Mouse (Mus musculus) cerebellum, adult 2 months (tissue): ENCODE data around the gene Ugt1a7c. TPM values are rescaled to one million over a fixed set of nuclear protein-coding genes. Genes with fewer than 3 reads are reported as not detected.
A peak's percentile ranks its signal among the peaks of the same experiment; 100 is the strongest.

ENCODE experiments used
- DNase-seq, 2 experiments: peaks; one replicate each; pipeline ENCODE4 v3.0.0; 2021
- H3K27ac ChIP-seq: fragments of 200-500 bp; 2 replicates; pipeline ENCODE4 v1.5.1; 2012; ENCODE audit warnings: low read length, control low read depth, inconsistent platforms; ENCODE audit not compliant: insufficient read depth
- H3K27me3 ChIP-seq: fragments of 200-500 bp; 2 replicates; pipeline ENCODE4 v1.6.1; 2012; ENCODE audit warnings: inconsistent platforms, mild to moderate bottlenecking, low read length, moderate library complexity; ENCODE audit not compliant: control insufficient read depth, insufficient read depth
- H3K4me1 ChIP-seq: fragments of 200-500 bp; 2 replicates; pipeline ENCODE4 v1.6.1; 2011; ENCODE audit warnings: low read length; ENCODE audit not compliant: control insufficient read depth, insufficient read depth
- H3K4me3 ChIP-seq: fragments of 200-500 bp; replicated peaks from 2 replicates; pipeline ENCODE3; 2011; ENCODE audit warnings: mild to moderate bottlenecking, low read depth, low read length, control low read depth; ENCODE audit not compliant: insufficient read depth
- CTCF ChIP-seq: fragments of 200-500 bp; IDR thresholded peaks from 2 replicates; pipeline ENCODE4 v1.5.1; 2011; ENCODE audit warnings: low read depth, mild to moderate bottlenecking, control low read depth, low read length, moderate library complexity, borderline replicate concordance; ENCODE audit not compliant: insufficient read depth
- POLR2A ChIP-seq: fragments of 200-500 bp; IDR thresholded peaks from 2 replicates; pipeline ENCODE4 v1.6.1; 2011; ENCODE audit warnings: low read length, control low read depth, borderline replicate concordance; ENCODE audit not compliant: insufficient read depth
- WGBS: fragments of 180-500 bp; shearing (Covaris S2); methylation state at CpG from one replicate; pipeline ENCODE4 v1.1.7; 2018; 5-methylcytosine and 5-hydroxymethylcytosine counted together
- polyA plus RNA-seq: library from polyadenylated mRNA; depleted of rRNA; stranded (reverse); fragments of >200 nt; gene quantifications from 2 replicates; pipeline ENCODE4 v1.2.3, GENCODE M21; 2012; rRNA removed

Ugt1a7c gene
- polyA plus RNA-seq, 1 experiment = 0.46 TPM

GRCm38 (mm10) chr1:88261706-88262105 lies 166.8 kb downstream of the Ugt1a7c start:
- no peaks in the 10 kb centered on the region for H3K27me3 ChIP-seq
- no peak overlapping the region for H3K4me3 ChIP-seq
- no peak overlapping the region for H3K27ac ChIP-seq
- peaks cover 12% of the 10 kb centered on the region for H3K4me1 ChIP-seq
- TF ChIP-seq CTCF (no peak), POLR2A (no peak)
- 88% methylated on average over 7 of the region's 7 CpGs for WGBS
- no peak for DNase-seq

GRCm38 (mm10) chr1:88262255-88262654 lies 167.4 kb downstream of the Ugt1a7c start:
- no peaks in the 10 kb centered on the region for H3K27me3 ChIP-seq
- DNase-seq = no peak
- H3K4me1 ChIP-seq = peaks cover 12% of the 10 kb centered on the region
- no peak overlapping the region for H3K4me3 ChIP-seq
- H3K27ac ChIP-seq = no peak overlapping the region
- no peak for TF ChIP-seq CTCF
- no peak for TF ChIP-seq POLR2A
- 86% methylated on average over 4 of the region's 4 CpGs for WGBS

GRCm38 (mm10) chr1:88262961-88263360 lies 168.1 kb downstream of the Ugt1a7c start:
- no peaks in the 10 kb centered on the region for H3K27me3 ChIP-seq
- 78% methylated on average over 6 of the region's 6 CpGs for WGBS
- no peak overlapping the region for H3K4me3 ChIP-seq
- TF ChIP-seq POLR2A = no peak
- TF ChIP-seq CTCF = no peak
- H3K4me1 ChIP-seq = peaks cover 12% of the 10 kb centered on the region
- no peak overlapping the region for H3K27ac ChIP-seq
- DNase-seq = no peak

DNA sequence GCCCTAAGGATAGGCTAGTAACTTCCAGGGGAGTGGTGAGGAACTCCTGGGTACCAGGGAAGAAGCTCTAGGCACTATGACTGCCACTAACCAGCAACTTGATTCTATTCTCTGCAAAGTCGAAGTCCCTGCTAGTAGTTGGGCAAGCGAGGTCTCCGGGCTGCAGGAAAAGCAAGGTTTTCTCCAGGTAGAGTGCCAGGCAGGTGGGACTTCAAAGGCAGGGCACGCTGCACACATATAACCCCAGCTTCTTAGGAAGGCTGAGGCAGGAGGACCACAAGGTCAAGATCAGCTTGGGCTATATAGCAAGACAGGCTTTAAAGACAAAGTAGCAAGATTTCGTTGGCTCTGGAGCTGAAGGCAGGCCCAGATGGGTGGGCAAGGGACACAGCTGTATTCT lies 168.9 kb downstream of the Ugt1a7c start:
- Histone ChIP-seq H3K27ac (no peak overlapping the region), H3K4me1 (peaks cover 8% of the 10 kb centered on the region), H3K27me3 (no peaks in the 10 kb centered on the region), H3K4me3 (no peak overlapping the region)
- no peak for DNase-seq
- no peak for TF ChIP-seq POLR2A
- TF ChIP-seq CTCF = no peak
- 92% methylated on average over 5 of the region's 5 CpGs for WGBS

DNA sequence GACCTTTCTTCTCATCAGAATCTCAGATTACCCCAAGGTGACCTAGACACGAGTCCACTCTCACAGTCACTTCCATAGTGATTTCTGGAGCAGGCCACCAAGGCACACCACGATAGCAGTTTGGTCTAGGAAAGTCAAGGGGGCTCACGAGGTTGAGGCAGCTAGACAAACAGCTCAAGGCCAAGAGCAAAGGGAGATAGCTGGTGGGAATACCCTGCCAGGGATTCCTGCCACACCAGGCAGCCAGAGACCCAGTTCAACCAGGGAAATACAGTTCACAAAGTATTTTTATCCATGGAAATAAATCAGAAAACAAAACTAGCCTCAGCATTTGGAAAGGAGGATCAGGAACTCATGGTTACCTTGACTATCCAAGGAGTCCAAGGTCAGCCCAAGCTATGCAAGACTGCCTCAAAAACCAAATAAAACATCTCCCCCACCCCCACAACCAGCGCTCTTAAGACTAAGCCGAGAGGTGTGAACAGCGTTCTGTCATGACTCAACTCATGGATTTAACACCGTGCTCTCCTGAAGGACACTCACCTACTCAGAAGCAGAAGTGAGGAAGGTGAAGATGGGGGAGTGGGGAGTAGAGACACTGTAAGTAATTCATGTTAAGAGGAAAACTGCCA lies 169.5 kb downstream of the Ugt1a7c start:
- H3K4me3 ChIP-seq = no peak overlapping the region
- H3K27me3 ChIP-seq = no peaks in the 10 kb centered on the region
- no peak for DNase-seq
- TF ChIP-seq POLR2A = no peak
- no peak for TF ChIP-seq CTCF
- 90% methylated on average over 7 of the region's 7 CpGs for WGBS
- no peak overlapping the region for H3K27ac ChIP-seq
- H3K4me1 ChIP-seq = peaks cover 3% of the 10 kb centered on the region

- WGBS = 70% methylated on average over 4 of the region's 4 CpGs
- no peak overlapping the region for H3K4me3 ChIP-seq
These were observed 170.0 kb downstream of the Ugt1a7c start for GRCm38 (mm10) chr1:88264869-88265240.

DNA sequence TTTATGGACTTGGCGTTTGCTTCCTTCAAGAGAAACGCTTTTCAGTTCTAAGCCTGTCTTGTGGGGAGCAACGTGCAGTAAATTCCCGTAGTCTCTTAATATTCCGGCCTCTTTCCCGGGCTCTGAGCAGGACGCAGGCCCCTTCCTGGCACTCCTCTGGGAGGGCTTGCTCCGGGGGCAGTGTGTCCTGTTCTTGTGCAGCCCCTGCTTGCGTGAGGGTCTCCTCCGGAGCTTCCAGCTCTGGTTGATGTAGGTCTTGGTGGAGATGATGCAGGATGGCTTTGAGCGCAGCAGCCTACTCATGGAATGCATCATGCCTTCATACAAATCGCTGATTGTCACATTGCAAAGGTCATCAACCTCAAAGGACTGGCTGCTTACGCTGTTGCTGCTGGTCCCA lies 171.3 kb downstream of the Ugt1a7c start:
- H3K27me3 ChIP-seq = no peaks in the 10 kb centered on the region
- H3K4me1 ChIP-seq = no peaks in the 10 kb centered on the region
- TF ChIP-seq CTCF = no peak
- no peak for TF ChIP-seq POLR2A
- no peak overlapping the region for H3K27ac ChIP-seq
- 89% methylated on average over 13 of the region's 13 CpGs for WGBS
- no peak overlapping the region for H3K4me3 ChIP-seq
- peak in 1 of 2 experiments; percentile 15 for DNase-seq

More at GRCm38 (mm10) chr1:88264869-88265240, 170.0 kb downstream of the Ugt1a7c start:
- no peak for TF ChIP-seq POLR2A
- TF ChIP-seq CTCF = no peak
- no peak overlapping the region for H3K27ac ChIP-seq
- H3K4me1 ChIP-seq = no peaks in the 10 kb centered on the region; the same call in 1 of the 2 replicates
- H3K27me3 ChIP-seq = no peaks in the 10 kb centered on the region
- DNase-seq = no peak

GRCm38 (mm10) chr1:88267489-88267888 lies 172.6 kb downstream of the Ugt1a7c start:
- DNase-seq = peak in 1 of 2 experiments; percentile 16
- 92% methylated on average over 6 of the region's 6 CpGs for WGBS
- H3K4me1 ChIP-seq = no peaks in the 10 kb centered on the region
- no peak overlapping the region for H3K27ac ChIP-seq
- no peaks in the 10 kb centered on the region for H3K27me3 ChIP-seq
- TF ChIP-seq CTCF = no peak
- no peak for TF ChIP-seq POLR2A
- H3K4me3 ChIP-seq = no peak overlapping the region

DNA sequence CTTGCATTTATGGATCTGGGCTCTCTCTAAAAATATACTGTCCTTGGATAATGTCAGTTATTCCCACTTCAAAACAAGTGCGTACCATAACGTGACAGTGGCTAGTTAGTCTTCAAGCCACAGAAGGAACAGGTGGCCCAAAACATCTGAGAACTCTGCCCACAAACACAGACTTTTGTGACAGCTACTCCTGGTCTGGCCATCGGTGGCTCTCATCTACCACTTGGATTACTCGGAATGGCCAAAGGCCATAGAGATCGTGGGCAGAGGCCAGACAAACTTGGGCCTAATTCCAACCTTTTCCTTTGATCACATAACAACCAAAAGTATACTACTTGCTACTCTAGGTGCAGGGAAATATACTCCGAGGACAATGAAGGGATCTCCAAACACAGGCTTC lies 173.2 kb downstream of the Ugt1a7c start:
- TF ChIP-seq POLR2A (no peak), CTCF (no peak)
- no peaks in the 10 kb centered on the region for H3K4me1 ChIP-seq
- no peak overlapping the region for H3K4me3 ChIP-seq
- no peak for DNase-seq
- H3K27me3 ChIP-seq = no peaks in the 10 kb centered on the region
- 78% methylated on average over 6 of the region's 6 CpGs for WGBS
- no peak overlapping the region for H3K27ac ChIP-seq

Other genes starting within 250 kb of the Ugt1a7c start
- 109 and 126 TPM in 2 replicates for gene Dgkd, start 241.8 kb upstream of the Ugt1a7c start, polyA plus RNA-seq
- 18.8 and 19.7 TPM in 2 replicates for gene Usp40, start 86.5 kb upstream of the Ugt1a7c start, polyA plus RNA-seq
- gene Ugt1a10, start 39.7 kb upstream of the Ugt1a7c start, polyA plus RNA-seq = not detected in 2 replicates
- not detected in 2 replicates for gene Ugt1a9, start 24.3 kb upstream of the Ugt1a7c start, polyA plus RNA-seq
- not detected in 2 replicates for gene Ugt1a8, start 7.2 kb upstream of the Ugt1a7c start, polyA plus RNA-seq
- not detected in 2 replicates for gene Ugt1a6b, start 8.2 kb downstream of the Ugt1a7c start, polyA plus RNA-seq
- gene Ugt1a6a, start 39.7 kb downstream of the Ugt1a7c start, polyA plus RNA-seq = 0.44 and 0.57 TPM in 2 replicates
- gene Ugt1a5, start 71.0 kb downstream of the Ugt1a7c start, polyA plus RNA-seq = 0.08 TPM in 1 of 2 replicates, not detected in the other
- not detected in 2 replicates for gene Ugt1a2, start 105.5 kb downstream of the Ugt1a7c start, polyA plus RNA-seq
- 2.9 and 3.5 TPM in 2 replicates for gene Dnajb3, start 110.7 kb downstream of the Ugt1a7c start, polyA plus RNA-seq
- gene Ugt1a1, start 116.9 kb downstream of the Ugt1a7c start, polyA plus RNA-seq = not detected in 2 replicates
- gene Mroh2a, start 131.9 kb downstream of the Ugt1a7c start, polyA plus RNA-seq = 0.25 and 0.43 TPM in 2 replicates
- 79.1 and 80.4 TPM in 2 replicates for gene Hjurp, start 182.6 kb downstream of the Ugt1a7c start, polyA plus RNA-seq
- gene Trpm8, start 182.6 kb downstream of the Ugt1a7c start, polyA plus RNA-seq = 0.48 and 0.49 TPM in 2 replicates